Mouse (Mus musculus): ENCODE measurements around the gene Hist1h2bb.

GRCm38 (mm10) chr13:23740910-23741309 lies 5.6 kb upstream of the Hist1h2bb start:
- no peak for TF ChIP-seq GATA1 (IDR thresholded peaks at IDR 0.05; ENCODE audit: borderline replicate concordance, low read length)
- TF ChIP-seq FLI1 (IDR thresholded peaks at IDR 0.05; ENCODE audit: low read length): no peak

All from megakaryocyte, embryonic 14.5 days (primary cell).